Mouse (Mus musculus): ENCODE data around the gene Ndufs6.

Ndufs6 gene

DNA sequence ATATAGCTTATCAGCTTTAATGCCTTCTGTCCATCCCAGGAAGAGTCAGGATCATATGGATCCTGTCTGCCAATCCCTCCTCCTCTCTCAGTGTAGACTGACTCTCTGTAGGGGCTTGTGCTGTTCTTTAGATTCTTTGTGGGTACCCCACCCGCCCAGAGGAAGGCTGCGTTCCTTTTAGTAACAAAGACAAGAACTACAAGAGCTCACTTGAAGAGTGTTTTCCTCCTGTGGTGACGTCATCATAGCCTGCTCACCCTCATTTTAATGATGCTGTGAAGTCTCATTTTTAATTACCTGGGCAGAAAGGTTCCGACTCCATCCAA, 22.3 kb downstream of the Ndufs6 start:
- no peak for DNase-seq (ENCODE audit: low spot score in 2 of 2)

DNA sequence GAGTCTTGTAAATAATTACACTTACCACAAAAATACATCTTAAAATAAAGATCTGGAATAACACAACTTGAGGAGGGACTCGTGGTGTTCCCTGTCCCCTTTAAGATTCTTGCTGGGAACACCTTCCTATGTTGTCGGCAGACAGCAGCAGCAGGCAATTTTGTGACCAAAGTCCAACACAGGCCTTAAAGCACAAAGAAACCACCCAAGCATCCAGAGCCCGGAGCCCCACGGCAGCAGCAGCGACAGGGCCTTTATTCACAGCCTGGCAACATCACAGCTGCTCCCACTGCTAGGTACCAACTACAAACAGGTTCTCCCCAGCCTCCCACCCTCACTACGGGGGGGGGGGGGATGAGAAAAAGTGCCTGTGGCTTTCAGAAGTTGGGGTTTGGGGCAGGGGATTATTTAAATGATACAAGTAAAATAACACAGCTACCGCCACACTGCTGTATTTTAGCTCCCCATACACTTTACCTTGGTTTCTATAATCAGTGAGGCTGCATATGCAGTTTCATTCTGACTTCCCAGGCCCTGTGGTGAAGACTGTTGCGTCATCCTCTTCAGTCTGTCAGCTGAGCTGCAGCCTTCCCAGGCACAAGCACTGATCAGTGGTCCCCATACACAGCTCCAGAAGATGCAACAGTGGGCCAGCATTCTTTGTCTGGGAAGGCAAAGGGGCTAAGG, 22.8 kb downstream of the Ndufs6 start:
- DNase-seq (ENCODE audit: low spot score in 2 of 2) = no peak

DNA sequence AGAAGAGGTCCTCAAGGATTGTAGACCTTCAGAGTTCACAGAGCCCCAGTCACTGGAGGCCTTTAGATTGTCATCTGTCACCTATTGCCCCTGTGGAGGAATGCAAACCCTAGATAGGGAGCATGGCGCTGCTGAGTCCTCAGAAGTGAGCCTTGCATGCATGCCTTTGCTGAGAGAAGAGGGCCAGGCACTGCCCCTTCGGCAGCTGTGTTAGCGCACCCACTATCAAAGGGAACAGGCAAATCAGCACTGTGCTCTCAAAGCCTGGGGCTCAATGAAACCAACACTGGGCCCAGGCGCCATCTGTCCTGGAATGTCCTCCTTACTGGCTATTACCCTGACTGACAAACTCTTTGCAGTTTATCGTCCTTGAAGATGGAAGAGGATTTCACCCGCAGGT, 23.6 kb downstream of the Ndufs6 start:
- no peak for DNase-seq (ENCODE audit: low spot score in 2 of 2)

DNA sequence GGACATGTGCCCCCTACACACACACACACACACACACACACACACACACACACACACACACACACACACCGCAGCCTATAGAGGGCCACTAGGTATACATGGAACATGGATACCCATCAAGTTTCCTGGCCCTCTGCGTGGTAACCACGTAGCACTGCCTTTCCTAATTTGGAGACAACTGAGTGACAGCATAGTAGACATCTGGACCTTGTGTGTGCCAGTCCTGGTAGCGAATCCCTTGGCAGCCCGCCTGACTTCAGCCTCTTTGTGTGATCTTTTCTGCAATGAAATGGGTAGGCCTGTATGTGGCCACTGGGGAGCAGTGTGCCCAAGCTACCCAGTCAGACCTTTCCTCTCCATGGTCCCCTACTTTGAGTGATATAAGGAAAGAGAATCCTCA, 29.0 kb downstream of the Ndufs6 start:
- DNase-seq (ENCODE audit: low spot score in 2 of 2) = no peak

DNA sequence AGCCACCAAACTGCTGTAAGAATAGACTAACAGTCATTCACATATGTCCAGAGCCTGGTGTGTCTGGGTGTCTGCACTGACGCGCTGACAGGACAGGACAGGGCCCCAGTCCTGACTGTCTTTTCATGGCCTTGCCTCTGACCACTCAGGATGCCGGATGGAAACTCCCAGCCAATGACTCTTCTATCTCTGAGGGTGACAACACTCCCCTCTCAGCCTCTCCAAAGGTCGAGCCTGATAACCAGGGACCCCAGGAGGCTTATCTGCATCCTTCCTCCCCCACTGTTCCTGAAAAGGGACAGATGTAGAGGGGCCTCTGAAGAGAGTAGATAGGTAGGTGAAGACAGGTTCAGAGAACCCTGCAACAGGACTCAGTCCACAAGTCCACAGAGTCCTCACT, 29.6 kb downstream of the Ndufs6 start:
- DNase-seq (ENCODE audit: low spot score in 2 of 2) = no peak

DNA sequence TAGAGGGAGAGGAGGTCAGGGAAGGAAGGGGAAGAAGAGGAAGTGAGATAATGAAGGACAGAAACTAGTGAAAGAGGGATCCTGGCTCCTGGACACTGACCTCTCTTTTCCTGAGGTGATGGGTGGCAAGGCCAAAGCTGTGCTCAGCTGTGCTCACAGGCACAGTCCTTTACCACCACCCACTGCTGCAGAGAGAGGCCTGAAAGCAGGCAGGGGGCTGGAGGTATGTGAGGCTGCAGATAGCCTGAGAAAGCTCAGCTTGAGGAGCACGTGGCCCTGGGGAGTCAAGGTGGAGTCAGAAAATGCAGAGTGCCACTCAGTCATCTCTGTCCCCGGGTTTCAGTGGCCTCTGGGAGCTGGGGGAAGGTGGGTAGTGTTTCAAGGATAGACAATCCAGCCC, 37.2 kb downstream of the Ndufs6 start:
- no peak for DNase-seq (ENCODE audit: low spot score in 2 of 2)

DNA sequence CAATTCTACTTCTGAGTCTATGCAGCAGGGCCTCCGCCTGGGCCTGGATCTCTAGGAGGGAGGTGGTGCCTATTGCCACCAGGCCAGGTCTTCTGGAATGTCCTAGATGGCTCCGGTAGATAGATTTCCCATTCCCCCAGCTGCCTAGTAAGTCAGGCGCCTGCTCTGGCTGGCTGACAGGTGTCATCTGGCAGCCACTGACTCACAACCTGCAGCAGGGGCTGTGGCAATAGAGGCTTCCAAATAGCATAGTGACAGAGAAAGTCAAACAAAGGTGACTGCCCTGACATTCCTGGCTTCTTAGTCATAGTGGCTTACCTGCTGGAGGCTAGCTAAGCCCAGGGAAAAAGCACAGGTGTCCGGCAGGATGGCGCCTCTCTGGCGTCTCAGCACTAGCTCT, 38.1 kb downstream of the Ndufs6 start:
- no peak for DNase-seq (ENCODE audit: low spot score in 2 of 2)

DNA sequence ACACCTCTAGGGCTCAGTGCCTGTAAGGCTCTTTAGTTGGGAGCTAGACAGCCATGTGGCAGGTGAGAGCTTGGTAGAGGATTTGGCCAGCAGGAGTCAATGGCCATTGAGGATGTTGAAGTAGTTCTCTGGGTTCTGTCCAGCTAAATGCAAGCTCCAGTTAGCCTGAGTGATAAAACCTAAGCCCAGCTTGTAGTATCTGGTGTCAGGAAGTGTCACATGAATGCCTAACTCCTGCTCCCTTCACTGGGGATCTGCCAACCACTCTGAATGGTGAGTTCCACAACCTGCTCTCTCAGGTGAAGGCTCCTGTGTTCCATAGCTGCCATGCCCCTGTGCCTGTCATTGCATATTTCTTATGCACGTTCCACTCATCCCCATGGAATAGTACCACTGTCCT, 44.8 kb downstream of the Ndufs6 start:
- no peak for DNase-seq (ENCODE audit: low spot score in 2 of 2)

DNA sequence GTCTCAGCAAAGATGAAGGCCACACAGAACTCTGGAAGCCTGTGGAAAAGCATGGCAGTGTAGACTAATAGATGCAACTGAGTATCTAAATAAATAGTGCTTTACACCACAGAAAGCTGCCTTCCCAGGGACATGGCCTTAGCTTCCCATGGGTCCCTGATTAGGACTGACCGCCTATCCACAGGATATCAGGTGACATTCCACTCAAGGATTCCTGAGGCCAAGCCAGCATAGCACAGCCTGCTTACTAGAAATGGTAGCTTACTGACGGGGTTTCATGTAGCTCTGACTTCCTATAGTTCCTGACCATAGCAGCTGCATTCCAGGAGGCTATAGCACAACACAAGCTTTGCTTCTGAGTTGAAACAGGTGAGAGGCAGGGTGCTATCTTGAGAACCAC, 45.9 kb downstream of the Ndufs6 start:
- no peak for DNase-seq (ENCODE audit: low spot score in 2 of 2)

DNA sequence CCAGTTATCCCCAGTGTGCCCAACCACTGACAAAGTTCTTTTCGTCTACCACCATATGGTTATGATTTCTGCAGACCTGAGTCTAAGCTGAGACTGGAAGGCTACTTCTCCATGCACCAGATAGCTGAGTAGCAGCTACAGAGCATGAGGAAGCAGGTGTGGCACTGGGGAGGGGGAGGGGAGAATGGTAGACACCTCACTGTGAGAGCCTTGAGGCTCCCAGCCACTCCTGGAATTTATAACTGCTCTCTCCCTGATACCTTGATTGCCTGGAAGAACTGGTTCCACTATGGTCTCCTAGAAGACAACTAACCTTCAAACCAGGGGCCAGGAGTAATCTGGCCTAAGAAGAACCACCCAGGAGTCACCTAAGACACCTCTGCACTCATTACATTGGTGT, 49.1 kb downstream of the Ndufs6 start:
- no peak for DNase-seq (ENCODE audit: low spot score in 2 of 2)

DNA sequence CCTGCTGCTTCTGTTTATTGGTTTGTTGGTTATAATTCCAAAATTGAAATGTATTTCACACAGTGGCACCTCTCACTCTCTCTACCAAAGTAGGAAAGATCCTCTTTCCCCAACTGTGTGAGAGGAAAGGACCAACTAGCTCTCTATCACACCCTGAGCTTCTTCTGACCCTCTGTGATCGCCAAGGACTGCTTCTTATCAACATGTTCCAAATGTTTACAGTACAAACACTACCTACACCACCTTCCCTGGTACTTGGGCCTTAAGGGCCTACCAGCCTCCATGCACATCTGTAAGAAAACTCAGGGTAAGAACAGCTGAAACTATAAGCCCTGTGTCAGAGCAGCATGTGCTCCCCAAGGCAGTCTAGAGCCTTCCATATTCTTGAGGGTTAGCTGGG, 50.5 kb downstream of the Ndufs6 start:
- DNase-seq (ENCODE audit: low spot score in 2 of 2) = no peak

DNA sequence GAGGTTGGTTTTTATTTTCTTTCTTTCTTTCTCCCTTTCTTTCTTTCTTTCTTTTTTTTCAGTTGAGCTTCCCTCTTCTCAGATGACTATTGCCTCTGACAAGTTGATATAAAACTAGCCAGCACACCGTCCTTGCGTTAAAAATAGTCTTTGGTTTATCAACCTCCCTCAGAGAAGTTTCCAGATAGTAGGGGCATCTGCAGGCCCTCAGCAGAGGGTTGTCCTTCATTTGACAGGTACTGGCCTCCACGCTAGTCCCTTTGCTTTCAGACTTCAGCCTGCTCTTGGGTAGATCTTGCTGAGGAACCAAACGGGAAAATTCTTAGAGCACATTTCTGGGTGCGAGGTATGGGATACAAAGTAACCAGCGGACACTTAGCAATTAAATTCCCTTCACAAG, 51.0 kb downstream of the Ndufs6 start:
- DNase-seq (ENCODE audit: low spot score in 2 of 2) = no peak

DNA sequence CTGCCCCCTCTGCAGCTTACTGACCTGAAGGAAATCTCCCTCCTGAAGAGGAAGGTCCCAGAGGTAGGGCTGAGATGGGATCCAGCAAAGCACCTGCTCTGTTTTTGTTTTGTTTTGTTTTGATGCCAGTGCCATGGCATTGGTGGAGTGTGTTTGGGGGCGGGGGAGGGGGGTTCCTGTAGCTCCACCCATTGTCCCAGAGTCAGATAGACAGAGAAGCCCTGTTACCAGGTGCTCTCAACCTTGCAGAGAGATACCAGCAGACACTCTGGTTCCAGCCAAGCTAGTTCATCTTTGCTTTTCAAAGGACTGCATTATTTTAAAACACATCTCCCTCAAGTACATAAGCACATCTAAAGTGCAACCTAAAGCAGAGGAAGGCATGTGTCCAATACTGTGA, 54.8 kb downstream of the Ndufs6 start:
- no peak for DNase-seq (ENCODE audit: low spot score in 2 of 2)

DNA sequence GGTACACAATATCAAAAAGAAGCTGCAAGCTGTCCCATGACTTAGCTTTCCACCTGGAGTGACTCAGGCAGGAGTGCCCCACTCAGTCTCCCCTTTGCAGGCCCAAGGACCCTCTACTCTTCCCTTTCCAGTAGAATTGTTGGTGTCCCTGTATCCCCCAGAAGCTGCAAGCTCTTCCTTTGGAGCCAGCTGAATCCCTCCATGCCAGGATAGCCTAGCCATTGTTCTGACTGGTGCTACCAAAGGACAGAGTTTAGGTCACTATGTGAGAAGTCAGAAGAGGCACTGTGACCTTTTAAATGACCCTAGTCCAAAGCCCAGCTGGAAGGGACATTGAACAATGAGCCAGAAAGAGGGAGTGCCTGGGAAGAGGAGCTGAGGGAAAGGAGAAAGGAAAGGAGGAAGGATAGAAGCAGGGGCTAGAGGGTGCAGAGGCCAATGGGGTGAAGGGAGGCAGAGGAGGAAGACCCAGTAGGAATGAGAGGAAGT, 55.5 kb downstream of the Ndufs6 start:
- no peak for DNase-seq (ENCODE audit: low spot score in 2 of 2)

DNA sequence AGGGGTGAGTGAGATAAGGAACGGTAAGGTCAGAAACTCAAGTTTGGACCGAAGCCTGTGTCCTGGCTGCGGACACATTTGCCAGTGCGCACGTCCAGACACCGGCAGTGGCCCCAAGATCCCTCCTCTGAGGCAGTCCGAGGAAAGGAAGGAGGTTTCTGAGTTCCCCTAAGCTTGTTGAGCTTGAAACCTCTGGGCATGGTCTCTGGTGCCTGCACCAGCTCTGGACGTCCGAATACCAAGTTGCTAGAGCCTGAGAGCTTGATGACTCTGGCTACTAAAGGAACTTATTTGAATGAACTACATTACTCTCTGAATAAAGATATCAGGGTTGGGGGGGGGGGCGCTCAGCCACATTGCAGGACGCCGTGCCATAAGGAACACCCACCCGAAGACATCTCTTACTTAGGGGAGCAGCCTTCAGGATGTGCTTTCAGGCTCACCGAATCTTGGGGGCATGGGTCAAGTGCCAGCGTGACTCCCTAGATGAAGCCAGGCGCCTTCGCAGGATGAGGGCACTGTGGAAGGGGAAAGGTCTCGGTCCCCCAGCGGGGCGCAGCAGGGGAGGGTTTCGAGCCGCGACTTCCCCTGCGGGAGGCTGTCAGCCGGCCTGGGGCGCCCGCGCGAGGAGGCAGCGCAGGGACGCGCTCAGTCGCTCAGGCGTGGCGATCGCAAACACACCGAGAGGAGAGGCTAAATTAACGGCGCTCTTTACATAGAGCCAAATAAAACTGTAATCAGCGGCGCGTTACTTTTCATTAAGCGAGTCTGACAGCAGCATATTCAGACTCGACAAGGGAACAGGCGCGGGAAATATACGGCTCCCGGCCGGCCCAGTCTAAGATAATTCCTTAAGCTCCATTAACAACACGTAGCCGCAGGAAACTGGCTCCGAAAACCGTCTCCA, 56.8 kb downstream of the Ndufs6 start:
- no peak for DNase-seq (ENCODE audit: low spot score in 2 of 2)

DNA sequence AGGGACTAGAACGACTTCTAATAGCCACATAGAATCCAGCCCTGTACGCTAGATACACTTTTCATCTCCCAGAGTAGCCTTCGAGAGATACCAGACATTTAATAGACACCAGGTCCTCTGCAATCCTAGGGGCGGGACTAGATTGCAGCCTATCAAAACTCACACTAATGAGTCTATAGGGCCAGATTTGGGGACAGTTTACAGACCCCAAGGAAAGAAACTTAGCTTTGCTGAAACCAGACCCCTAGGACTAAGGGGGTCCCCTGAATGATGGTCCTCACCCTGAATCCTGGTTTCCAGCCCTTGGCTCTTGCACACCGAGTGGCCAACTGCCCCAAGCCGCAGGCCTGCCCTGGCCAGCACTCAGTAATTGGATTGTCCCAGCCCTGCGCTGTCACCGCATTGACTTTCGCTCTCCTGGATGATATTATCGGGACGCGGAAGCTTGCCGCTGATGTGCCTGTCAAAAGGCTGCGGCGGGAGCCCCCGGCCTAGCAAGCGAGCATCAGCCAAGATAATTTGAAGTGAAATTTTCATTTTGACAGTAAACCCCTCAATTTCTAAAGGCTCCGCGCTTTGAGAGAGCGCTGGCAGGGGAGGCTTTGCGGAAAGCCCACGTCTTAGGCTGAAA, 57.8 kb downstream of the Ndufs6 start:
- DNase-seq (ENCODE audit: low spot score in 2 of 2) = no peak

DNA sequence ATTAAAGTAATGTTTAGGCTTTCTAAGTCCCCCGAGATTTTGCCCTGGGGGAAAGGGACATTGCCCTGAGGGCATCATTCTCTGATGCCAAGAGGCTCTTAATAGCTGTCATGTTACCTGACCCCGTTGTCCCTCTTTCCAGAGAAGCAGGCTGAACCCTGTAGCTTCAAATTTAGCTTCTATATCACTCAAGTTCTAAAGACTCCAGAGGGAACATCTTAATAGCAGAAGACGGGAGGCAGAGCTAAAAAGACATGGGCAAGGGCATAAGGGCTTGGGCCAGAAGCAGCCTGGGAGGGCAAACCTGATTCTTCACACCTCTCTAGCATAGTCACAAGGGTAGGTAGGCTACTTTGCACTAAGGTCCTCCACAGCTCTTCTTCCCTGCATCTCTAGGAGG, 58.5 kb downstream of the Ndufs6 start:
- DNase-seq (ENCODE audit: low spot score in 2 of 2) = no peak

All from right cerebral cortex, postnatal 10 days (tissue).